Mouse (Mus musculus) liver (tissue): Measurements from ENCODE around the gene Gm21244.
"Not testable (repeated sequence)": the region's sequence is repeated elsewhere in the genome, so short reads cannot be mapped to it uniquely, and the experiment has no call there.

Experiments
- DNase-seq: peaks from one replicate; pipeline ENCODE4 v3.0.0-alpha.2; 2020; ENCODE audit warnings: mixed read lengths

Gene Gm21244

GRCm38 (mm10) chrY:7169193-7169592, at the start of gene Gm21244:
TSS of gene Gm21244 (minus strand) at chrY:7169293.
- not testable (repeated sequence) for DNase-seq
